ENCODE assay signal across 9 mouse cellular contexts in the genomic region with DNA sequence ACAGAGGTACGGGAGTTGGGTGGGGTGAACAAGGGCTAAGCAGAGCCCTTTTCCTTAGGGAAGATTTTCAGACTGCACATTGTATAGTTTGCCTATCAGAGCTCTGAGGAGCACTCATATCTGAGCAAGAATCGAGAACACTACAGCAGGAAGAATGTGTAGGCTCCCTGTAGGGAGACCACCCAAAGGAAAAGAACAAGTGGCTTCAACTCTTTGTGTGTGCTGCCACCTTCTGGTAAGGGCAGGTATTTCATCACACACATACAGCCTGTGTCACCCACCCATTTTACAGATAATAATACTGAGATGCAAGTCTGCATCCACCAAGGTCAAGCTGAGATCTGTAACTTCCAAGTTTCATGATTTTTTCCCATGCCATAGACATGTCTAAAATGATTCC.
A peak's percentile ranks its signal among the peaks of the same experiment; 100 is the strongest.
DNase-seq lines count a peak whose midpoint lies in the region; ATAC-seq lines count a peak whose summit lies in the region.
"Had no signal": no experiment of that assay in that cellular context is flagged by ENCODE, and none has a peak within 500 bp of the region (broad histone marks: within the 10 kb centered on the region; RNA-seq: fewer than 3 reads in every experiment).

No protein-coding gene starts in this region.

- 54% methylated on average over 2 of the region's 2 CpGs for WGBS in kidney, embryonic 15.5 days

- no peak overlapping the region for H3K9ac ChIP-seq in kidney, embryonic 15.5 days
- H3K9ac ChIP-seq: liver, embryonic 15.5 days had no signal

- ATAC-seq in kidney, embryonic 15.5 days (replicated peaks; ENCODE audit: low FRiP score) = peak; percentile 52
- peak; percentile 66 for ATAC-seq in granulocyte monocyte progenitor cell, adult 5-6 weeks (replicated peaks; ENCODE audit: poor library complexity, severe bottlenecking)
- 0 out of 2 replicates have a peak, but pooled peaks have one; percentile 44 for ATAC-seq in megakaryocyte-erythroid progenitor cell, adult 5-6 weeks (replicated peaks; ENCODE audit: low FRiP score, low TSS enrichment, poor library complexity, severe bottlenecking)

- H3K4me1 ChIP-seq in kidney, embryonic 15.5 days = no peaks in the 10 kb centered on the region
- H3K4me1 ChIP-seq: liver, embryonic 15.5 days had no signal

- DNase-seq in kidney, adult 9 months = no peak
- DNase-seq in CD8-positive naive resting alpha-beta T cell, adult 2 months (ENCODE audit: low read depth in 2 of 2, low spot score in 2 of 2) = peak; percentile 18 to 39
- DNase-seq in Muller cell, postnatal 12 days (ENCODE audit: inconsistent ontology term) = peak; percentile 52
- DNase-seq in urinary bladder, postnatal 36 days (ENCODE audit: low spot score in 2 of 2) = no peak

- H3K4me2 ChIP-seq in kidney, embryonic 15.5 days = no peak overlapping the region
- H3K4me2 ChIP-seq: liver, embryonic 15.5 days had no signal

- no peaks in the 10 kb centered on the region for H3K36me3 ChIP-seq in kidney, embryonic 15.5 days
- H3K36me3 ChIP-seq: liver, embryonic 15.5 days had no signal

- no peaks in the 10 kb centered on the region for H3K27me3 ChIP-seq in kidney, embryonic 15.5 days
- H3K27me3 ChIP-seq: liver, embryonic 15.5 days had no signal

- no peaks in the 10 kb centered on the region for H3K9me3 ChIP-seq in kidney, embryonic 15.5 days (replicated peaks)
- H3K9me3 ChIP-seq: liver, embryonic 15.5 days had no signal

- no peak overlapping the region for H3K4me3 ChIP-seq in kidney, embryonic 15.5 days (replicated peaks)
- H3K4me3 ChIP-seq: erythroblast, embryonic 14.5 days; liver, embryonic 15.5 days had no signal

- no peak overlapping the region for H3K27ac ChIP-seq in kidney, embryonic 15.5 days
- H3K27ac ChIP-seq: liver, embryonic 15.5 days had no signal

Comparison
In these comparisons a context has a peak if more than half of its experiments do, and no peak if none do; other contexts are left out.
1. DNase-seq: peak in CD8-positive naive resting alpha-beta T cell, adult 2 months (2 of 2) and Muller cell, postnatal 12 days (single experiment); none in kidney, adult 9 months (single experiment) and urinary bladder, postnatal 36 days (0 of 2).
2. Peak in every context shown above with its lines, with median percentiles within 50 percentile points of each other: ATAC-seq.